Mouse (Mus musculus): ENCODE data around the gene Slc16a1.
"Not testable (repeated sequence)": the region's sequence is repeated elsewhere in the genome, so short reads cannot be mapped to it uniquely, and the experiment has no call there.

The Slc16a1 gene

GRCm38 (mm10) chr3:104639749-104640368, 1.4 kb downstream of the Slc16a1 start:
- DNase-seq: no peak

GRCm38 (mm10) chr3:104640855-104641254, 2.4 kb downstream of the Slc16a1 start:
- DNase-seq: no peak

- DNase-seq: no peak
Measured at GRCm38 (mm10) chr3:104641313-104641712, 2.8 kb downstream of the Slc16a1 start.

- no peak for DNase-seq
Measured at GRCm38 (mm10) chr3:104643113-104643512, 4.6 kb downstream of the Slc16a1 start.

- peak; percentile 78 for DNase-seq
Measured at GRCm38 (mm10) chr3:104643810-104644270, 5.4 kb downstream of the Slc16a1 start.

- no peak for DNase-seq
Measured at GRCm38 (mm10) chr3:104644371-104644770, 5.9 kb downstream of the Slc16a1 start.

- no peak for DNase-seq
Measured at GRCm38 (mm10) chr3:104654219-104654618, 15.8 kb downstream of the Slc16a1 start.

- no peak for DNase-seq
Measured at GRCm38 (mm10) chr3:104654921-104655320, 16.5 kb downstream of the Slc16a1 start.

GRCm38 (mm10) chr3:104658706-104659105, 20.2 kb downstream of the Slc16a1 start:
- DNase-seq: peak; percentile 50

GRCm38 (mm10) chr3:104659758-104660157, 21.3 kb downstream of the Slc16a1 start:
- no peak for DNase-seq

- peak; percentile 95 for DNase-seq
Measured at GRCm38 (mm10) chr3:104660522-104660921, 22.1 kb downstream of the Slc16a1 start.

GRCm38 (mm10) chr3:104662007-104662406, 23.5 kb downstream of the Slc16a1 start:
- DNase-seq: peak; percentile 69

- DNase-seq: no peak
Measured at GRCm38 (mm10) chr3:104662926-104663325, 24.5 kb downstream of the Slc16a1 start.

GRCm38 (mm10) chr3:104666950-104667349, 28.5 kb downstream of the Slc16a1 start:
- DNase-seq: no peak

- no peak for DNase-seq
Measured at GRCm38 (mm10) chr3:104667451-104667850, 29.0 kb downstream of the Slc16a1 start.

- DNase-seq: no peak
Measured at GRCm38 (mm10) chr3:104668989-104669388, 30.5 kb downstream of the Slc16a1 start.

- DNase-seq: no peak
Measured at GRCm38 (mm10) chr3:104669856-104670182, 31.4 kb downstream of the Slc16a1 start.

GRCm38 (mm10) chr3:104670183-104671020, 31.9 kb downstream of the Slc16a1 start:
- not testable (repeated sequence) for DNase-seq

- DNase-seq: no peak
Measured at GRCm38 (mm10) chr3:104671543-104671942, 33.1 kb downstream of the Slc16a1 start.

- no peak for DNase-seq
Measured at GRCm38 (mm10) chr3:104672041-104672440, 33.6 kb downstream of the Slc16a1 start.

- no peak for DNase-seq
Measured at GRCm38 (mm10) chr3:104673642-104674328, 35.3 kb downstream of the Slc16a1 start.

- peak; percentile 83 for DNase-seq
Measured at GRCm38 (mm10) chr3:104674329-104675220, 36.1 kb downstream of the Slc16a1 start.

All from kidney, adult 9 months (tissue).